ENCODE assay signal across 23 mouse cellular contexts in genomic region chr2:166125033-166125432, GRCm38 (mm10). TPM values are rescaled to one million over a fixed set of nuclear protein-coding genes. Genes with fewer than 3 reads are reported as not detected.
A peak's percentile ranks its signal among the peaks of the same experiment; 100 is the strongest.
DNase-seq lines count a peak whose midpoint lies in the region; ATAC-seq and TF ChIP-seq lines count a peak whose summit lies in the region.
"Had no signal": no experiment of that assay in that cellular context is flagged by ENCODE, and none has a peak within 500 bp of the region (broad histone marks: within the 10 kb centered on the region; RNA-seq: fewer than 3 reads in every experiment).

No protein-coding gene starts in this region.

- no peak overlapping the region for H3K4me3 ChIP-seq in heart, postnatal 0 days (ENCODE audit: low read depth, low read length)
- H3K4me3 ChIP-seq in liver, postnatal 0 days (ENCODE audit: low read depth, low read length), result no peak overlapping the region
- H3K4me3 ChIP-seq in liver, embryonic 11.5 days (ENCODE audit: low read depth, low read length), result no peak overlapping the region
- no peak overlapping the region for H3K4me3 ChIP-seq in intestine, embryonic 16.5 days (ENCODE audit: low read length)
- H3K4me3 ChIP-seq: embryonic facial prominence, embryonic 12.5 days; kidney, embryonic 15.5 days; limb, embryonic 12.5 days; liver, embryonic 13.5 days; midbrain, embryonic 15.5 days; neural tube, embryonic 15.5 days had no signal

- no peak for TF ChIP-seq CTCF in heart, postnatal 0 days (IDR thresholded peaks at IDR 0.05; ENCODE audit: low read depth)
- TF ChIP-seq CTCF in liver, postnatal 0 days (IDR thresholded peaks at IDR 0.05; ENCODE audit: low read depth), result no peak

- no peak overlapping the region for H3K4me2 ChIP-seq in heart, postnatal 0 days (ENCODE audit: low read depth, low read length)
- no peak overlapping the region for H3K4me2 ChIP-seq in liver, postnatal 0 days (ENCODE audit: low read depth, low read length)
- no peak overlapping the region for H3K4me2 ChIP-seq in liver, embryonic 11.5 days
- no peak overlapping the region for H3K4me2 ChIP-seq in intestine, embryonic 16.5 days (ENCODE audit: low read depth, low read length)
- H3K4me2 ChIP-seq: embryonic facial prominence, embryonic 12.5 days; kidney, embryonic 15.5 days; limb, embryonic 12.5 days; liver, embryonic 13.5 days; midbrain, embryonic 15.5 days; neural tube, embryonic 15.5 days had no signal

- no peak for DNase-seq in heart, postnatal 0 days (ENCODE audit: low spot score)
- DNase-seq in heart, postnatal 14 days, result no peak
- no peak for DNase-seq in liver, postnatal 0 days
- no peak for DNase-seq in liver, embryonic 11.5 days (ENCODE audit: low spot score)
- DNase-seq in adipocyte (ENCODE audit: low spot score), result no peak
- DNase-seq: cerebellum, adult 11 months; cerebellum, adult 9-11 months; embryo, embryonic 11 days; gastrocnemius, postnatal 14 days; kidney, postnatal 25 days; liver, embryonic 13.5 days; lung, adult 2 months; lung, postnatal 10 days had no signal

- intact Hi-C loops in heart, postnatal 14 days (cut with DNase I), result no loop called here

- no peak for TF ChIP-seq EP300 in heart, postnatal 0 days (IDR thresholded peaks at IDR 0.05; ENCODE audit: low read depth)
- TF ChIP-seq EP300 in liver, postnatal 0 days (IDR thresholded peaks at IDR 0.05; ENCODE audit: low read depth), result no peak

- WGBS in heart, postnatal 0 days, result 29% methylated on average over 1 of the region's 2 CpGs
- 61% methylated on average over 1 of the region's 2 CpGs for WGBS in liver, postnatal 0 days (ENCODE audit: insufficient replicate concordance)
- WGBS in liver, embryonic 11.5 days, result 65% methylated on average over 1 of the region's 2 CpGs
- 35% methylated on average over 2 of the region's 2 CpGs for WGBS in intestine, embryonic 16.5 days

- H3K27ac ChIP-seq in heart, postnatal 0 days (ENCODE audit: low read depth), result no peak overlapping the region
- no peak overlapping the region for H3K27ac ChIP-seq in liver, postnatal 0 days (ENCODE audit: low read depth)
- no peak overlapping the region for H3K27ac ChIP-seq in liver, embryonic 11.5 days (ENCODE audit: low read depth, low read length)
- no peak overlapping the region for H3K27ac ChIP-seq in intestine, embryonic 16.5 days (ENCODE audit: low read length)
- H3K27ac ChIP-seq: embryonic facial prominence, embryonic 12.5 days; kidney, embryonic 15.5 days; limb, embryonic 12.5 days; liver, embryonic 13.5 days; macrophage; midbrain, embryonic 15.5 days; neural tube, embryonic 15.5 days had no signal

- no peak overlapping the region for H3K9ac ChIP-seq in heart, postnatal 0 days (replicated peaks; ENCODE audit: low read depth, low read length)
- H3K9ac ChIP-seq in liver, postnatal 0 days (replicated peaks), result no peak overlapping the region
- H3K9ac ChIP-seq in liver, embryonic 11.5 days (ENCODE audit: low read depth, low read length), result no peak overlapping the region
- H3K9ac ChIP-seq in intestine, embryonic 16.5 days (ENCODE audit: low read depth, low read length), result no peak overlapping the region
- H3K9ac ChIP-seq: embryonic facial prominence, embryonic 12.5 days; kidney, embryonic 15.5 days; limb, embryonic 12.5 days; liver, embryonic 13.5 days; midbrain, embryonic 15.5 days; neural tube, embryonic 15.5 days had no signal

- H3K4me1 ChIP-seq in heart, postnatal 0 days (ENCODE audit: control insufficient read depth, insufficient read depth), result peaks cover 46% of the 10 kb centered on the region
- H3K4me1 ChIP-seq in liver, postnatal 0 days (ENCODE audit: insufficient read depth), result no peaks in the 10 kb centered on the region
- H3K4me1 ChIP-seq in liver, embryonic 11.5 days (replicated peaks; ENCODE audit: control insufficient read depth, insufficient read depth, low read length), result no peaks in the 10 kb centered on the region
- peaks cover 34% of the 10 kb centered on the region for H3K4me1 ChIP-seq in intestine, embryonic 16.5 days (ENCODE audit: control insufficient read depth, insufficient read depth, low read length)
- H3K4me1 ChIP-seq: limb, embryonic 12.5 days; liver, embryonic 13.5 days; midbrain, embryonic 15.5 days had no signal

- 0 out of 2 replicates have a peak, but pooled peaks cover 11% of the 10 kb centered on the region for H3K36me3 ChIP-seq in heart, postnatal 0 days (replicated peaks; ENCODE audit: control insufficient read depth, insufficient read depth, low read length)
- no peaks in the 10 kb centered on the region for H3K36me3 ChIP-seq in liver, postnatal 0 days (replicated peaks; ENCODE audit: insufficient read depth, low read length)
- H3K36me3 ChIP-seq in liver, embryonic 11.5 days (ENCODE audit: control insufficient read depth, insufficient read depth, low read length), result no peaks in the 10 kb centered on the region
- no peaks in the 10 kb centered on the region; the same call in 1 of the 2 replicates for H3K36me3 ChIP-seq in intestine, embryonic 16.5 days (ENCODE audit: control insufficient read depth, insufficient read depth, low read length)
- H3K36me3 ChIP-seq: G1E; liver, embryonic 13.5 days; midbrain, embryonic 15.5 days had no signal

- H3K27me3 ChIP-seq in heart, postnatal 0 days (ENCODE audit: control insufficient read depth, insufficient read depth, low read length), result no peaks in the 10 kb centered on the region
- no peaks in the 10 kb centered on the region for H3K27me3 ChIP-seq in liver, postnatal 0 days (ENCODE audit: insufficient read depth, low read length)
- no peaks in the 10 kb centered on the region for H3K27me3 ChIP-seq in liver, embryonic 11.5 days (replicated peaks; ENCODE audit: control insufficient read depth, insufficient read depth, low read length)
- H3K27me3 ChIP-seq in intestine, embryonic 16.5 days (replicated peaks; ENCODE audit: control insufficient read depth, insufficient read depth, low read length), result no peaks in the 10 kb centered on the region
- H3K27me3 ChIP-seq: embryonic facial prominence, embryonic 12.5 days; kidney, embryonic 15.5 days; limb, embryonic 12.5 days; liver, embryonic 13.5 days; midbrain, embryonic 15.5 days; neural tube, embryonic 15.5 days had no signal

- no peaks in the 10 kb centered on the region for H3K9me3 ChIP-seq in heart, postnatal 0 days (replicated peaks; ENCODE audit: control insufficient read depth, low read length)
- H3K9me3 ChIP-seq in liver, postnatal 0 days (ENCODE audit: low read length), result no peaks in the 10 kb centered on the region
- no peaks in the 10 kb centered on the region for H3K9me3 ChIP-seq in liver, embryonic 11.5 days (ENCODE audit: control insufficient read depth, low read length)
- no peaks in the 10 kb centered on the region for H3K9me3 ChIP-seq in intestine, embryonic 16.5 days (ENCODE audit: control insufficient read depth, low read length)
- H3K9me3 ChIP-seq: embryonic facial prominence, embryonic 12.5 days; kidney, embryonic 15.5 days; limb, embryonic 12.5 days; liver, embryonic 13.5 days; midbrain, embryonic 15.5 days; neural tube, embryonic 15.5 days had no signal

- peak; percentile 47; the same call in 1 of the 2 replicates for ATAC-seq in heart, postnatal 0 days (ENCODE audit: insufficient read depth, low read depth)
- peak; percentile 65 for ATAC-seq in liver, postnatal 0 days
- no peak for ATAC-seq in liver, embryonic 11.5 days (replicated peaks; ENCODE audit: low FRiP score)
- ATAC-seq in intestine, embryonic 16.5 days, result peak; percentile 54
- ATAC-seq in inflammation-experienced regulatory T-cells, adult 6 months, result no peak
- ATAC-seq: forebrain, embryonic 14.5 days; midbrain, embryonic 15.5 days had no signal

RNA-seq across cellular contexts. Expression of gene Sulf2, which starts 30.4 kb away (rescaled TPM):
- 86.5 and 94.0 TPM in 2 replicates for total RNA-seq in heart, postnatal 0 days (2014; rRNA removed; ENCODE audit: low replicate concordance)
- 51.9 and 54.8 TPM in 2 replicates for polyA plus RNA-seq in heart, postnatal 0 days (2015; fragmentation: Nextera tagmentation; extraction: Ambion mirVana)
- total RNA-seq in heart, postnatal 14 days (2021), result 10 to 100 TPM; 59.3 to 60.7 TPM
- 1.6 and 1.8 TPM in 2 replicates for polyA plus RNA-seq in liver, postnatal 0 days (2015; fragmentation: Nextera tagmentation; extraction: Ambion mirVana)
- 30.3 and 32.4 TPM in 2 replicates for polyA plus RNA-seq in liver, embryonic 11.5 days (2014; fragmentation: Nextera tagmentation; extraction: Ambion mirVana)
- 68.4 and 76.3 TPM in 2 replicates for polyA plus RNA-seq in intestine, embryonic 16.5 days (2015; fragmentation: Nextera tagmentation; extraction: Ambion mirVana)
- polyA plus RNA-seq in inflammation-experienced regulatory T-cells, adult 6 months (2017; shearing (Covaris generic)), result 1 to 10 TPM; 2.5 to 3.3 (median 2.8) TPM
- polyA plus RNA-seq: G1E had no signal

Comparison
In these comparisons a context has a peak if more than half of its experiments do, and no peak if none do; other contexts are left out.
1. ATAC-seq: peak in heart, postnatal 0 days (single experiment), liver, postnatal 0 days (single experiment) and intestine, embryonic 16.5 days (single experiment); none in liver, embryonic 11.5 days (single experiment) and inflammation-experienced regulatory T-cells, adult 6 months (single experiment).